Mouse (Mus musculus): ENCODE results near the gene Cdc42se1.

DNA sequence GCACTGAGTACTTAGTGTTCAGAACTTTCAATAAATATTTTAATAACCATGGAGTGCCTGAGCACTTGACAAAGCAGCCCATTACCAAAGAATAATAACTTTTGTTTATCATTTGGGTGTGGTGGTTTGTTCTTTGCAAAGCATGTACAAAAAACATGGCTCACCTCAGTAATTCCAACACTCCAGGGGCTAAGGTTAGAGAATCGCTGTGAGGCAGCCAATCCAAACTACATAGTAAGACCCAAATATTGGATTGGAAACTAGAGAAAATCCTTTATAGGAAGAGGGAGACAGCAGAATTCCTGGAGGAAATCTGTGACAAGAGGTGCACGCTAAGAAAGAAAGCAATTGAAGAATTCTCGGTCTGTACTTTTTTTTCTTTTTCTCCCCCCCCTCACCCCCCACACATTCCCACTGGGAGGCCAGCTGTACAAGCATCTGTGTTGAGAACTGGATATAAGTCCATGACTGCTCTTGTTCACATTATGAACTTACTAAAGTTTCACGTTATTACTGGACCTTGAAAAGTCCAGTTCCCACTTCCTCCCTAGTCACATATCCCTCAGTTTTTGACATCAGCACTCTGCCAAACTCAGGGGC is 11.8 kb upstream of the Cdc42se1 start:
- TF ChIP-seq CTCF (IDR thresholded peaks at IDR 0.05; ENCODE audit: extremely low read depth, insufficient read length, insufficient replicate concordance, low read depth, low read length) (no peak), POLR2A (IDR thresholded peaks at IDR 0.05; ENCODE audit: low read depth, low read length) (no peak)

Measured in small intestine, adult 2 months (tissue).